11 mouse cellular contexts compared by ENCODE assay signal in the genomic region with DNA sequence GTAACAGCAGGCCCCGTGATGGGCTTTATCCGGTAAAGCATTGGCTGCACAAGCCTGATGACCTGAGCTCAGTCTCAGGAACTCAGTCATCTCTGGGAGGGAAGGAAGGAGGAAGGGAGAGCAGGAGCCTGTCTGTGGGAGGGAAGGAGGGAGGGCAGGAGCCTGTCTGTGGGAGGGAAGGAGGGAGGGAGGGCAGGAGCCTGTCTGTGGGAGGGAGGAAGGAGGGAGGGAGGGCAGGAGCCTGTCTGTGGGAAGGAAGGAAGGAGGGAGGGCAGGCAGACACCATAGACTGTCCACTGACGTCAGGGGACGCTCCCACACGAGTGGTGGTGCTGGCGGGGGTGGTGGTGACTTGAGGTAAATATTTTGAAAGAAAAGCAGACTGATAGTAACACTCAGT. TPM values are rescaled to one million over a fixed set of nuclear protein-coding genes. Genes with fewer than 3 reads are reported as not detected.
DNase-seq lines count a peak whose midpoint lies in the region; ATAC-seq and TF ChIP-seq lines count a peak whose summit lies in the region.
"Had no signal": no experiment of that assay in that cellular context is flagged by ENCODE, and none has a peak within 500 bp of the region (broad histone marks: within the 10 kb centered on the region; RNA-seq: fewer than 3 reads in every experiment).

No protein-coding gene starts in this region.

- no peak for TF ChIP-seq CTCF in kidney, postnatal 0 days (IDR thresholded peaks at IDR 0.05; ENCODE audit: low read depth)

- no peak overlapping the region for H3K27ac ChIP-seq in kidney, postnatal 0 days
- H3K27ac ChIP-seq in embryonic facial prominence, embryonic 11.5 days (replicated peaks; ENCODE audit: low read depth, low read length): no peak overlapping the region
- no peak overlapping the region for H3K27ac ChIP-seq in intestine, embryonic 14.5 days (ENCODE audit: low read depth)
- no peak overlapping the region for H3K27ac ChIP-seq in neural tube, embryonic 12.5 days

- H3K9me3 ChIP-seq in kidney, postnatal 0 days (replicated peaks; ENCODE audit: low read length): no peaks in the 10 kb centered on the region
- H3K9me3 ChIP-seq in embryonic facial prominence, embryonic 11.5 days (replicated peaks; ENCODE audit: control insufficient read depth, low read length): no peaks in the 10 kb centered on the region
- H3K9me3 ChIP-seq in intestine, embryonic 14.5 days (ENCODE audit: control insufficient read depth, low read length): no peaks in the 10 kb centered on the region
- no peaks in the 10 kb centered on the region for H3K9me3 ChIP-seq in neural tube, embryonic 12.5 days

- H3K4me2 ChIP-seq in kidney, postnatal 0 days (ENCODE audit: low read length): no peak overlapping the region
- no peak overlapping the region for H3K4me2 ChIP-seq in embryonic facial prominence, embryonic 11.5 days (ENCODE audit: low read depth, low read length)
- no peak overlapping the region for H3K4me2 ChIP-seq in intestine, embryonic 14.5 days (ENCODE audit: low read length)
- no peak overlapping the region for H3K4me2 ChIP-seq in neural tube, embryonic 12.5 days (replicated peaks)

- intact Hi-C loops in left cerebral cortex, postnatal 14 days (cut with DNase I): no loop called here
- intact Hi-C loops in left cerebral cortex, postnatal 25 days (cut with DNase I): loop anchor here (5.0 kb wide), 1 partner anchor 597 kb away; no protein-coding TSS in a partner anchor

- H3K9ac ChIP-seq in kidney, postnatal 0 days (ENCODE audit: low read depth, low read length): no peak overlapping the region
- H3K9ac ChIP-seq in embryonic facial prominence, embryonic 11.5 days (replicated peaks; ENCODE audit: low read length): no peak overlapping the region
- no peak overlapping the region for H3K9ac ChIP-seq in intestine, embryonic 14.5 days (ENCODE audit: low read length)
- no peak overlapping the region for H3K9ac ChIP-seq in neural tube, embryonic 12.5 days

- no peak overlapping the region for H3K4me3 ChIP-seq in kidney, postnatal 0 days (replicated peaks; ENCODE audit: low read depth, low read length)
- no peak overlapping the region for H3K4me3 ChIP-seq in embryonic facial prominence, embryonic 11.5 days (ENCODE audit: low read depth, low read length)
- H3K4me3 ChIP-seq in intestine, embryonic 14.5 days (ENCODE audit: low read depth, low read length): no peak overlapping the region
- H3K4me3 ChIP-seq in neural tube, embryonic 12.5 days: no peak overlapping the region

- 69% methylated on average over 6 of the region's 6 CpGs for WGBS in kidney, postnatal 0 days
- WGBS in embryonic facial prominence, embryonic 11.5 days: 85% methylated on average over 6 of the region's 6 CpGs
- WGBS in intestine, embryonic 14.5 days: 64% methylated on average over 6 of the region's 6 CpGs
- WGBS in neural tube, embryonic 12.5 days: 86% methylated on average over 6 of the region's 6 CpGs

- no peaks in the 10 kb centered on the region for H3K4me1 ChIP-seq in kidney, postnatal 0 days (replicated peaks; ENCODE audit: insufficient read depth, low read length)
- H3K4me1 ChIP-seq in embryonic facial prominence, embryonic 11.5 days (ENCODE audit: control insufficient read depth, insufficient read depth, low read length): no peaks in the 10 kb centered on the region
- no peaks in the 10 kb centered on the region for H3K4me1 ChIP-seq in intestine, embryonic 14.5 days (replicated peaks; ENCODE audit: control insufficient read depth, insufficient read depth, low read length)
- no peaks in the 10 kb centered on the region for H3K4me1 ChIP-seq in neural tube, embryonic 12.5 days

- no peak for DNase-seq in kidney, postnatal 0 days (ENCODE audit: low spot score)
- no peak for DNase-seq in kidney, adult 11 months
- peak; percentile 5 for DNase-seq in embryonic facial prominence, embryonic 11.5 days (ENCODE audit: low spot score)
- peak; percentile 54 for DNase-seq in intestine, embryonic 14.5 days (ENCODE audit: low spot score)
- DNase-seq in left cerebral cortex, postnatal 14 days (ENCODE audit: low spot score in 2 of 2): no peak
- no peak for DNase-seq in cerebellum, adult 11-12 months
- no peak for DNase-seq in left cerebral cortex, postnatal 25 days (ENCODE audit: low spot score in 2 of 2)
- DNase-seq: cerebellum, adult 11 months; lung, postnatal 4 days had no signal

- ATAC-seq in kidney, postnatal 0 days (replicated peaks; ENCODE audit: low FRiP score, low read depth): peak; percentile 75; the same call in 1 of the 2 replicates
- 0 out of 2 replicates have a peak, but pooled peaks have one; percentile 59 for ATAC-seq in embryonic facial prominence, embryonic 11.5 days (replicated peaks; ENCODE audit: insufficient number of reproducible peaks, low FRiP score, low TSS enrichment, low read depth)
- peak; percentile 58; the same call in 1 of the 2 replicates for ATAC-seq in intestine, embryonic 14.5 days (replicated peaks; ENCODE audit: low FRiP score, low TSS enrichment, low read depth)
- ATAC-seq in neural tube, embryonic 12.5 days (ENCODE audit: low FRiP score, low read depth): peak; percentile 66; the same call in 1 of the 2 replicates
- ATAC-seq: Patski had no signal

- H3K27me3 ChIP-seq in kidney, postnatal 0 days (ENCODE audit: insufficient read depth, low read length): no peaks in the 10 kb centered on the region
- H3K27me3 ChIP-seq in embryonic facial prominence, embryonic 11.5 days (ENCODE audit: control insufficient read depth, insufficient read depth, low read length): no peaks in the 10 kb centered on the region
- no peaks in the 10 kb centered on the region for H3K27me3 ChIP-seq in intestine, embryonic 14.5 days (replicated peaks; ENCODE audit: control insufficient read depth, insufficient read depth, low read length)
- H3K27me3 ChIP-seq in neural tube, embryonic 12.5 days (replicated peaks): no peaks in the 10 kb centered on the region
- H3K27me3 ChIP-seq: Patski had no signal

- H3K36me3 ChIP-seq in kidney, postnatal 0 days (ENCODE audit: insufficient read depth, low read length): peaks cover 15% of the 10 kb centered on the region
- H3K36me3 ChIP-seq in embryonic facial prominence, embryonic 11.5 days (replicated peaks; ENCODE audit: control insufficient read depth, insufficient read depth, low read depth, low read length): peaks cover 8% of the 10 kb centered on the region
- peaks cover 84% of the 10 kb centered on the region for H3K36me3 ChIP-seq in intestine, embryonic 14.5 days (ENCODE audit: control insufficient read depth, insufficient read depth, low read length)
- peaks cover 66% of the 10 kb centered on the region for H3K36me3 ChIP-seq in neural tube, embryonic 12.5 days

RNA-seq across cellular contexts. Expression of gene Bdh2, which starts 31.9 kb away (rescaled TPM):
- 103 and 107 TPM in 2 replicates for polyA plus RNA-seq in kidney, postnatal 0 days (2015; fragmentation: Nextera tagmentation; extraction: Ambion mirVana)
- polyA plus RNA-seq in embryonic facial prominence, embryonic 11.5 days (2014; fragmentation: Nextera tagmentation; extraction: Ambion mirVana): 14.7 and 16.8 TPM in 2 replicates
- polyA plus RNA-seq in intestine, embryonic 14.5 days (2014; fragmentation: Nextera tagmentation; extraction: Ambion mirVana): 7.5 and 11.3 TPM in 2 replicates
- polyA plus RNA-seq in neural tube, embryonic 12.5 days (2016; fragmentation: Nextera tagmentation; extraction: Ambion mirVana): 4.0 and 4.2 TPM in 2 replicates
- total RNA-seq in left cerebral cortex, postnatal 14 days (2021): 1 to 10 TPM; 1.8 to 2.5 TPM
- 1 to 10 TPM; 3.1 to 4.0 TPM for total RNA-seq in left cerebral cortex, postnatal 25 days (2021)

RNA-seq across cellular contexts. Expression of gene Cenpe, which starts 36.8 kb away (rescaled TPM):
- polyA plus RNA-seq in kidney, postnatal 0 days (2015; fragmentation: Nextera tagmentation; extraction: Ambion mirVana): 13.2 and 13.3 TPM in 2 replicates
- 48.1 and 56.1 TPM in 2 replicates for polyA plus RNA-seq in embryonic facial prominence, embryonic 11.5 days (2014; fragmentation: Nextera tagmentation; extraction: Ambion mirVana)
- polyA plus RNA-seq in intestine, embryonic 14.5 days (2014; fragmentation: Nextera tagmentation; extraction: Ambion mirVana): 27.9 and 30.8 TPM in 2 replicates
- polyA plus RNA-seq in neural tube, embryonic 12.5 days (2016; fragmentation: Nextera tagmentation; extraction: Ambion mirVana): 20.2 and 21.0 TPM in 2 replicates
- total RNA-seq in left cerebral cortex, postnatal 14 days (2021): 1 to 10 TPM; 1.7 to 2.4 TPM
- 1 to 10 TPM in 1 of 2 experiments, under 1 TPM in 1; 0.71 to 1.3 TPM for total RNA-seq in left cerebral cortex, postnatal 25 days (2021)

RNA-seq across cellular contexts. Expression of gene Slc9b2, which starts 58.4 kb away (rescaled TPM):
- polyA plus RNA-seq in kidney, postnatal 0 days (2015; fragmentation: Nextera tagmentation; extraction: Ambion mirVana): 3.1 and 3.7 TPM in 2 replicates
- 3.5 and 5.5 TPM in 2 replicates for polyA plus RNA-seq in embryonic facial prominence, embryonic 11.5 days (2014; fragmentation: Nextera tagmentation; extraction: Ambion mirVana)
- 2.9 and 3.1 TPM in 2 replicates for polyA plus RNA-seq in intestine, embryonic 14.5 days (2014; fragmentation: Nextera tagmentation; extraction: Ambion mirVana)
- 0.88 and 1.3 TPM in 2 replicates for polyA plus RNA-seq in neural tube, embryonic 12.5 days (2016; fragmentation: Nextera tagmentation; extraction: Ambion mirVana)
- total RNA-seq in left cerebral cortex, postnatal 14 days (2021): 1 to 10 TPM; 2.9 to 3.4 TPM
- total RNA-seq in left cerebral cortex, postnatal 25 days (2021): 1 to 10 TPM; 3.3 to 3.5 TPM
- polyA plus RNA-seq: Patski had no signal

Comparison
In these comparisons a context has a peak if more than half of its experiments do, and no peak if none do; other contexts are left out.
1. DNase-seq: peak in embryonic facial prominence, embryonic 11.5 days (single experiment) and intestine, embryonic 14.5 days (single experiment); none in kidney, postnatal 0 days (single experiment), kidney, adult 11 months (single experiment), left cerebral cortex, postnatal 14 days (0 of 2), cerebellum, adult 11-12 months (single experiment) and left cerebral cortex, postnatal 25 days (0 of 2).
2. Peak in every context shown above with its lines, with median percentiles within 50 percentile points of each other: ATAC-seq.